36 mouse cellular contexts compared by ENCODE assay signal in the genomic region with DNA sequence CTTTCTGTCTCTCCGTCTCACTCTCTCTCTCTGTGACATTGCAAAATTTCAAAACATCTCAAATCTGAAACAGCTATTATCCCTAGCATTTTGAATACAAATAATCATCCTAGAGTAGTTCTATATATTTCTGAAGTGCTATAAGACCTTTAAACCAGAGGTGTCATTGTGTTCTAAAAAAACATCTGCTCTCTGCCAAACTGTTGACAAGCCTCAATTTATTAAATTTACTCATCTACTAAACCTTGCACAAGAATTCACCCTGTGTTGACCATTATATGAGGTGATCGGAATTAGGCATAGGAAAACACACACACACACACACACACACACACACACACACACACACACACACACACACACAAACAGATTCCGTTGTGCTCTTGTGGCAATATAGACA.
"Had no signal": no experiment of that assay in that cellular context is flagged by ENCODE, and none has a peak within 500 bp of the region (broad histone marks: within the 10 kb centered on the region; RNA-seq: fewer than 3 reads in every experiment).

No protein-coding gene starts in this region.

- H3K9me3 ChIP-seq: heart, embryonic 10.5 days; heart, embryonic 12.5 days; heart, embryonic 13.5 days; heart, embryonic 15.5 days; hindbrain, embryonic 15.5 days; intestine, embryonic 15.5 days; kidney, embryonic 15.5 days had no signal

- H3K4me1 ChIP-seq: hindbrain, embryonic 10.5 days had no signal

- H3K27ac ChIP-seq: heart, adult 2 months; heart, embryonic 10.5 days; heart, embryonic 13.5 days; heart, embryonic 15.5 days; hindbrain, embryonic 10.5 days; hindbrain, embryonic 12.5 days; hindbrain, embryonic 13.5 days; hindbrain, embryonic 14.5 days; hindbrain, embryonic 15.5 days; hindbrain, postnatal 0 days; intestine, embryonic 15.5 days; kidney, embryonic 15.5 days; kidney, postnatal 0 days; layer of hippocampus, adult 2 months had no signal

- H3K9ac ChIP-seq: heart, embryonic 12.5 days; heart, embryonic 13.5 days; heart, embryonic 15.5 days; hindbrain, embryonic 12.5 days; hindbrain, embryonic 13.5 days; hindbrain, embryonic 14.5 days; hindbrain, embryonic 15.5 days; intestine, embryonic 15.5 days; kidney, embryonic 15.5 days had no signal

- H3K27me3 ChIP-seq: heart, embryonic 12.5 days; heart, embryonic 13.5 days; heart, embryonic 15.5 days; hindbrain, embryonic 12.5 days; hindbrain, embryonic 13.5 days; hindbrain, embryonic 15.5 days; intestine, embryonic 15.5 days; kidney, embryonic 15.5 days had no signal

- ATAC-seq: hindbrain, embryonic 16.5 days; hindbrain, postnatal 0 days; inflammation-experienced regulatory T-cells, adult 6 months; intestine, embryonic 15.5 days; intestine, embryonic 16.5 days; intestine, postnatal 0 days had no signal

- H3K4me2 ChIP-seq: heart, embryonic 11.5 days; heart, embryonic 12.5 days; heart, embryonic 13.5 days; heart, embryonic 15.5 days; hindbrain, embryonic 12.5 days; hindbrain, embryonic 13.5 days; hindbrain, embryonic 14.5 days; hindbrain, embryonic 15.5 days; intestine, embryonic 15.5 days; kidney, embryonic 15.5 days had no signal

- H3K4me3 ChIP-seq: heart, adult 2 months; heart, embryonic 10.5 days; heart, embryonic 12.5 days; heart, embryonic 13.5 days; heart, embryonic 15.5 days; hindbrain, embryonic 10.5 days; hindbrain, embryonic 12.5 days; hindbrain, embryonic 13.5 days; hindbrain, embryonic 15.5 days; intestine, embryonic 15.5 days; kidney, embryonic 15.5 days; layer of hippocampus, adult 2 months had no signal

- H3K36me3 ChIP-seq: heart, embryonic 10.5 days; heart, embryonic 12.5 days; heart, embryonic 13.5 days; heart, embryonic 15.5 days; hindbrain, embryonic 10.5 days; hindbrain, embryonic 12.5 days; hindbrain, embryonic 13.5 days; hindbrain, embryonic 15.5 days; intestine, embryonic 15.5 days; kidney, embryonic 15.5 days had no signal

- DNase-seq: heart, adult 18-20 months; heart, adult 2 months; heart, postnatal 10 days; heart, postnatal 14 days; heart, postnatal 36 days; heart, postnatal 4 days; kidney, adult 11 months; kidney, adult 18-20 months; kidney, adult 2 months; kidney, adult 8-10 months; kidney, adult 9 months; kidney, postnatal 10 days; kidney, postnatal 14 days; kidney, postnatal 25 days; kidney, postnatal 36 days; kidney, postnatal 4 days; layer of hippocampus, adult 9-11 months had no signal
